Mouse (Mus musculus) bone marrow, adult 2 months (tissue): Measurements from ENCODE around the gene Neu3.

ENCODE experiments used
- CTCF ChIP-seq: fragments of 200-500 bp; IDR thresholded peaks from 2 replicates; pipeline ENCODE4 v1.5.1; 2011; ENCODE audit warnings: low read length, control low read depth; ENCODE audit not compliant: control insufficient read depth, insufficient read depth
- POLR2A ChIP-seq: fragments of 200-500 bp; IDR thresholded peaks from 2 replicates; pipeline ENCODE4 v1.6.1; 2011; ENCODE audit warnings: low read depth, mild to moderate bottlenecking, control low read depth, low read length, borderline replicate concordance; ENCODE audit not compliant: control insufficient read depth

- TF ChIP-seq CTCF = no peak
- no peak for TF ChIP-seq POLR2A
These were observed 5.1 kb upstream of the Neu3 start for GRCm38 (mm10) chr7:99833115-99833845.
